Mouse (Mus musculus) heart, postnatal 25 days (tissue): ENCODE results near the gene Fam114a1. TPM values are rescaled to one million over a fixed set of nuclear protein-coding genes. Genes with fewer than 3 reads are reported as not detected.

Experiments used
- DNase-seq: peaks from one replicate; pipeline ENCODE4 v3.0.0; 2022; ENCODE audit warnings: low spot score
- intact Hi-C: fragments of 180-260 bp; cut with DNase I; formaldehyde crosslinking; loops from one replicate; pipeline ENCODE4 v1.15.1; 2025
- total RNA-seq, 2 experiments: library from RNA; stranded (reverse); gene quantifications; 2 replicates each; pipeline ENCODE4 v1.2.3; 2021

Fam114a1 gene
- total RNA-seq, 2 experiments from 2014 or later, result 19.1 to 19.4 TPM

DNA sequence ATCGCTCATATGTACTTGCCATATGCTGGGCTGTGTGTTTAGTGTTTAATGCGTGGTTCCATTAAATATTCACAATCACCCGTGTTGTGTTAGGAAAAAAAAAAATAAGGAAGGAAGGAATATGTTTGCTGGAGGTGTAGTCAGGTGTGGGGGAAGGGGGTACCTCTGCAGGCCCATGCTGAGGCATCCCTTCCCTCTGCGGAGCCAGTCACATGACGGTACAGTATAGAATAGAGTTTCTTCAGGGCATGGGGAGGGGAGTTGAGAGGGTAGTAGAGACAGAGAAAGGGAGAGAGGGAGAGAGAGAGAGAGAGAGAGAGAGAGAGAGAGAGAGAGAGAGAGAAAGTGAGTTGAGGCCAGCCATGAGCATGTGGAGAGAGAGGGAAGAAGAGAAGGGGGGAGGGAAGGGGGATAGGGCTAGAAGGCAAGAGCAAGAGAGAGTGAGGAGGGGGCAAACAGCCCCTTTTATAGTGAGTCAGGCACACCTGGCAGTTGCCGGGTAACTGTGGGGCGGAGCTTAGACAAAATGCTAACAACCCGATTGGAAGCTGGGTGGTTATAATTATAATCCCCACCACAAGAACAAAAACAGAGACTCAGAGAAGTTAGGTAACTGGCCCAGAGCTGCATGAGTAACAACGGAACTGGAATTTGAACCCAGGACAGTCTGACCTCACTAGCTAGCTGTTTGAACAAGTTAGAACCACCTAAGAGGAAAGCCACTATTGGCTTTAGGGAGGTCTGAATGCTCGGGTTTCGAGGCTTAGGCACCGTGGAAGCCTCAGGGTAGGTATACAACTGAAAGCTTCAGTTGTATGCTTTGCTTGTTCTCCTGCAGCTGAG is 76.8 kb downstream of the Fam114a1 start:
- intact Hi-C loops, result no loop called here
- no peak for DNase-seq

DNA sequence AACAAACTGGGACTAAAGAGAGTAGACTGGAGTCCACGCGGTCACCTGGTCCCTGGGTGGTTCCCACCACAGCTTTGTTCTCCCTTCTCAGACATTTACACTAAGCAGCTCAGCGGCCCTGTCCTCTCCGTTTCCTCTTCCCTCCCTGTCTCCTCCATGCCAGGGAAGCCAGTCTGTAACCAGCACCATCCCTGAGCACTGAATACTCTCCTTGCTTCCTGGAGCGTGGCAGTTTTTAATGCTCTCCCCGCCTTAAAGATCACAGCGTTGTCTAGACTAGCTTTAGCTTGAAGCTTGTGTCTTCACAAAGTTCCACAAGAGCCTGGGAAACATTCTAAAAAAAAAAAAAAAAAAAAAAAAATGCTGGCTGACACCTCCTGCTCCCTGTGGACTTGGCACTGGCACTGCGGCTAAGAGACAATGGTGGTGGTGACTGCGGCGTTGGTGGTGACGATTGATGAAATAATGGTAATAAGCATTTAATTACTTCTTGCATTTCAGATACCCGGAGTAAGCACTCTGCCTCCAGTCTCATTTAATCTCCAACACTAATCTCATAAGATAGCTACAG is 77.5 kb downstream of the Fam114a1 start:
- intact Hi-C loops, result no loop called here
- no peak for DNase-seq

DNA sequence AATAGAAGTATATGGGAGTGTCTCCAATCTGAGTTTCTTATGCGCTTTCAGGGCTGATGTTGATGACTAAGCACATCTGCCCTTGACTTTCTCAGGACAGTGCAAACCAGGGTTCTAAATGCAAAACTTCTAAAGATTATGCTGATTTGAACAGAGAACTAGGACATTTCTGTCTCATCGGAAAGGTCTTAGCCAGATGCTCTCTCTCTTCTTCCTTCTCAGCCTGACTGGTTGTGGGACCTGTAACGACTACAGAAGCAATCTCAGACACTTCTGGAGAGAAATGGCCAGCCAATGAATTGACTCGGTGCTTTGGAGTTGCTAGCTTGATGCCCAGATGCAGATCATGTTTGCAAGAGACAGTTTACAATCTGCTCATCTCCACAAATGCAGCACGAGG is 80.0 kb downstream of the Fam114a1 start:
- intact Hi-C loops, result no loop called here
- no peak for DNase-seq

- DNase-seq, result no peak
- intact Hi-C loops, result no loop called here
Observed at GRCm38 (mm10) chr5:65051513-65051912, 81.6 kb downstream of the Fam114a1 start.

DNA sequence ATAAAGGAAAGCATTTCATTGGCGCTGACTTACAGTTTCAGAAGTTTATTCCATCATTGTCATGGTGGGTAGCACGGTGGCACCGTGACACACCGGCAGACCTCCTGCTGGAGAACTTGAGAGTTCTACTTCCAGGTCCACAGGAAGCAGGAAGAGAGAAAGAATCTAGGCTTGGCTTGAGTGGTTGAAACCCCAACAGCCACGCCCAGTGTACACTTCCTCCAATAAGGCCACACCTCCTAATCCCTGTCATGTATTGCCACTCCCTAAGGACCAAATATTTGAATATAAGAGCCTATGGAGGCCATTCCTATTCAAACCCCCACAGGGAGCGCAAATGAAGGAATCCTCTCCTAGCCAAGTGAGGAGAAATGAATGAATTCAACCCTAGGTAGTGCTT is 87.7 kb downstream of the Fam114a1 start:
- intact Hi-C loops, result no loop called here
- DNase-seq, result no peak

GRCm38 (mm10) chr5:65059806-65060205 is 89.9 kb downstream of the Fam114a1 start:
- no peak for DNase-seq
- intact Hi-C loops, result no loop called here

DNA sequence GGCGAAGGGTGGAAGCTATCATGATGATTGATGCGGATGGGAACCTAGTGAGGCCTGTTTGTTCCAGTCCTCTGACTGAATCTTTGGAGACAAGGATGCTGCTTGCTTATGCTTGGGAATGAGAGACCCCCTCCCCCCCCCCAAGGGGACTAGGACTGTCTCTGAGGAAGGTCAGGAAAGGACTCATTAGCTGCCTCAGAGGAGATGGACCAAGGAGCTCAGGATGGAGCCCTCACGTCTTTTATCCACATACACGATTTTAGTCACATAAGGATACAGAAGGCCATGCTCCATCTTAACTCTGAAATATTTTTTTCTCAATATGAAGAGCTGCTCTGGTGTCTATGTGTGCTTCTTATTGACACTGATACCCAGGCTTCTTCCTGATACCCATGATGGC is 92.4 kb downstream of the Fam114a1 start:
- intact Hi-C loops, result no loop called here
- DNase-seq, result no peak

DNA sequence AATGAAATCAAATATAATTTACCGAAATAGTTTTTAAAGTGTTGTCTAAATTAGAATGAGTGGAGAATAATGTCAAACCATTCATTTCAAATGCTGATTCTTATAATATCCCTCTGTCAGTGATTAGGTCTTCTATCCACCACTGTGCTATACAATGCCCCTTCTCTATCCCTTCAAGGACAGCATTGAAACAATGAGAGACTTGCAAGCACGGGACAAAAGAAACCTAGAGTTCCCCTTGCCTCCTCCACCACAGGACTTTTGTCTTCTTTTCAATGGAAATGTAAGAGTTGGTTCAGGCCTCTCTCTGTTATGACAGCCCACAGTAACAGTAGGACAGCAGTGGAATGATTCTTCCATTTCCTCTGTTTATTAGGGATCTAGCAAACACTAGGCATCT is 93.4 kb downstream of the Fam114a1 start:
- no peak for DNase-seq
- intact Hi-C loops, result no loop called here

DNA sequence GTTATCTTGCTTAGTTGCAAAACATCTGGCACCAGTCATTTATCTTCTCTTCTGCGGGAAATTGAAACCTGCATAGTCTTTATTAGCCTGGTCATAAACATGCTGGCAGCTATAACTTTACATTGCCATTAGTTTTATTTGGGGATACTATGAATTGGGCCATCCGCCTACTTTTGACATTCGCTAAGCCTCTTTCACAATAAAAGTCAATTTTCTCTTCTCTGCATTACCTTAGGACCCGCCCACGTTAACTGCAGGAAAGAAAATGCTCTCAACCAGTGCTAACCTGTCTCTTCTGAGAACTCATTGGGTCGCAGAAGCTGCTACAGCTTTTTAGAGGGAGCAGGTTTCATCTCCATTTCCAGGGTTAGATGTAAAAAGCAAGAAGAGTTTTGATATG is 98.3 kb downstream of the Fam114a1 start:
- intact Hi-C loops, result no loop called here
- no peak for DNase-seq

GRCm38 (mm10) chr5:65069872-65070271 is 100.0 kb downstream of the Fam114a1 start:
- DNase-seq, result no peak
- intact Hi-C loops, result no loop called here

- DNase-seq, result no peak
- intact Hi-C loops, result no loop called here
Observed at GRCm38 (mm10) chr5:65071689-65072118, 101.8 kb downstream of the Fam114a1 start.

GRCm38 (mm10) chr5:65073247-65073646 is 103.4 kb downstream of the Fam114a1 start:
- DNase-seq, result no peak
- intact Hi-C loops, result no loop called here

GRCm38 (mm10) chr5:65074693-65075092 is 104.8 kb downstream of the Fam114a1 start:
- no peak for DNase-seq
- intact Hi-C loops, result loop anchor here (2.0 to 5.0 kb wide), 3 partner anchors 68 to 138 kb away; no protein-coding TSS in a partner anchor

- intact Hi-C loops, result loop anchor here (5.0 kb wide), 2 partner anchors 66 to 81 kb away; no protein-coding TSS in a partner anchor
Observed at GRCm38 (mm10) chr5:65076087-65076486, 106.2 kb downstream of the Fam114a1 start.

DNA sequence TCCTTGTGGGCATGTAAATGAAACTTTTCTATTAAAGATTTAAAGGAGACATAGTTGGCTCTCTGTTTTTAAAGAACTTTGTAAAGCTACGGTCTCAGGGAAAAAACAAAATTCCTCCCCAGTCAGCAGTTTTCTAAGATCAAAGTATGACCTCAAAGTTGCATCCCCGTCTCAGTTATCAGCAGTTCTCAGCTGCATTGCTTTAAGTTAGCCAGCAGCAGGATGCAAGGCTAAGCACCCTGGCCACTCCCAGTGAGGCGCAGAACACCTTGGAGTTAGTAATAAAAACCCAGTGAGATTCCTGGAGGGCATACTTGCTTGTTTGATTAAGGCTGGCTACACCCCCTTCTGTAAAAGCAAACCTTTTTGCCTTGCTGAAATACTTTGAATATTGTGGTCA is 106.9 kb downstream of the Fam114a1 start:
- no peak for DNase-seq
- intact Hi-C loops, result loop anchor here (5.0 kb wide), 2 partner anchors 66 to 81 kb away; no protein-coding TSS in a partner anchor

More at GRCm38 (mm10) chr5:65076087-65076486, 106.2 kb downstream of the Fam114a1 start:
- DNase-seq, result no peak

- intact Hi-C loops, result loop anchor here (5.0 kb wide), 2 partner anchors 64 to 79 kb away; no protein-coding TSS in a partner anchor
- DNase-seq, result no peak
Observed at GRCm38 (mm10) chr5:65078081-65078480, 108.2 kb downstream of the Fam114a1 start.

DNA sequence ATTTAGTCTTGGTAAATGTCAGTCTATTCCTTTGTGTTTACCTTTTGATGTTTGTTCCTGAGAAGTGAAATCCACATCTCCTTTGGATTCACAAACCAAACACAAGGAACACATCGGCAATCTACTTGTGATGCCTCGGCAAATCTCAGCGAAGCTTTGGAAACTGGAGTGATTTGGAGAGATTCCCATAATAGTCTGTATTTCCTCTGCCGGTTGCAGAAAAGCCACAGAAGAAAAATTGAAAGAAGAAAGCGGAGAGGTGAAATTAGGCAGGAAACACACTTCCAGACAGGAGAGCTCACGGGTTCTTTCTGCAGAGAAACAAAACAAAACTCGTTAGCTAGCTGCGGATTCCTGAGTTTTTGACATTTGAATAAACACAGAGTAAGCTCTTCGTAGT is 110.0 kb downstream of the Fam114a1 start:
- DNase-seq, result no peak
- intact Hi-C loops, result loop anchor here (5.0 kb wide), 2 partner anchors 62 to 77 kb away; no protein-coding TSS in a partner anchor

DNA sequence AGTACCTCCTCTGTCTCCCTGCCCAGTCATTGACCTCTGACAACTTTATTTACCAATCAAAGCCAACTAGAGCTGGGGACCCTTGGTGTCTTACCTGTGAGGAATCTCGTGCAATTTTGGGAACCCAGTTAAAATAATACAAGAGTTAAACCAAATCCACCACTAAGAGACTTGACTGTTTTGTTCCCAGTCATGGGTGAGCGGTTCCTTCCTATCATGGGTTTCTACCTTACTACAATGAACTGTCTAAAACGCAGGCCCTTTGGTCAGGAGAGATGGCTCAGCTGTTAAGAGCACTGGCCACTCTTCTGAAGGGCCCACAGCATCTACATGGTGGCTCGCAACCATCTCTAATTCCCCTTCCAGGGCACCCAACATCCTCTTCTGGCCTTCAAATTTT is 112.0 kb downstream of the Fam114a1 start:
- DNase-seq, result no peak
- intact Hi-C loops, result no loop called here

DNA sequence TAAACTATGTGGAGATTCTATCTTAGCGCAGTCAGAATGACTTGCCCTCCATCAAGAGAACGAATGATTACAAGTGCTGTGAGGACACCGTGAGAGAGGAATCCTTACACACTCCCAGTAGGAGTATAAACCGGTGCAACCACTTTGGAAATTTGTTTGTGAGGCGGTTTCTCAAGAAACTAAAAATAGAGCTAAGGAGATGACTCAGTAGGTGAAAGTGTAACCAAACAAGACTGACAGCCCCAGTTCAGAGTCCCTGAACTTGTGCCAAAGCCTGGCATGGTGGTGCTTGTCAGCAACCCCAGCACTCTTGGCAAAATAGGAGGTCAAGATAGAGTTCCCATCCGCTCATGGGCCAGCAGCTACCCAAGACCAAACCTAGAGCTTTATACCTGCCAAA is 116.7 kb downstream of the Fam114a1 start:
- peak; percentile 5 for DNase-seq
- intact Hi-C loops, result no loop called here

DNA sequence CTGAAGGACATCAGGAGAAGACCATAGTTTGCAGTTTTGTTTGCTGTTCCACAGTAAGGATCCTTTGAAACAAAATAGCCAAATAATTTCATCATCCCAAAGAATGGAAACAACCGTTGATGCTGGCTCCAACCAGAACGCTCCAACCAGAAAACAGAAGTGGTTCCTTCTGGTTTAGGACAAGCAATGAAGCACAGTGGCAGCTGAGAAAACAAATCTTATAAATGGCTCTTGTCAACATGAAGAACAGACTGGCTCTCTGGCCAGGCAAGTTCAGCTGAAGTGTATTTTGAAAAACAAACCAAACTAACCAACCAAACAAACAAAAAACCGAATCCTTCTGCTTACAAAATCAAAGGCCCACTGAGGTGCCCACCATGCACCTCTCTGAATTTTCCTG is 119.8 kb downstream of the Fam114a1 start:
- DNase-seq, result no peak
- intact Hi-C loops, result no loop called here

- DNase-seq, result no peak
- intact Hi-C loops, result no loop called here
Observed at GRCm38 (mm10) chr5:65091184-65091858, 121.5 kb downstream of the Fam114a1 start.
